Comparison of ENCODE assay signal across 8 mouse cellular contexts in genomic region chr9:118506404-118507231, GRCm38 (mm10). TPM values are rescaled to one million over a fixed set of nuclear protein-coding genes. Genes with fewer than 3 reads are reported as not detected.
A peak's percentile ranks its signal among the peaks of the same experiment; 100 is the strongest.
DNase-seq lines count a peak whose midpoint lies in the region; ATAC-seq and TF ChIP-seq lines count a peak whose summit lies in the region.

No protein-coding gene starts in this region.

- peak overlapping the region; percentile 82 for H3K4me2 ChIP-seq in embryonic facial prominence, embryonic 12.5 days (replicated peaks)
- H3K4me2 ChIP-seq in heart, postnatal 0 days (ENCODE audit: low read depth, low read length), result peak overlapping the region; percentile 93

- ATAC-seq in embryonic facial prominence, embryonic 12.5 days (ENCODE audit: insufficient number of reproducible peaks, insufficient read depth, low FRiP score, low TSS enrichment), result peak; percentile 43; the same call in 1 of the 2 replicates
- ATAC-seq in heart, postnatal 0 days (ENCODE audit: insufficient read depth, low read depth), result peak; percentile 53

- no peak for TF ChIP-seq CTCF in layer of hippocampus, adult 2 months (conservative IDR thresholded peaks at IDR 0.05)
- no peak for TF ChIP-seq CTCF in heart, postnatal 0 days (IDR thresholded peaks at IDR 0.05; ENCODE audit: low read depth)

- H3K9ac ChIP-seq in embryonic facial prominence, embryonic 12.5 days, result peak overlapping the region; percentile 89
- peak overlapping the region; percentile 91 for H3K9ac ChIP-seq in heart, postnatal 0 days (replicated peaks; ENCODE audit: low read depth, low read length)

- H3K27me3 ChIP-seq in embryonic facial prominence, embryonic 12.5 days, result no peaks in the 10 kb centered on the region
- no peaks in the 10 kb centered on the region for H3K27me3 ChIP-seq in heart, postnatal 0 days (ENCODE audit: control insufficient read depth, insufficient read depth, low read length)

- H3K4me3 ChIP-seq in layer of hippocampus, adult 2 months, result peak overlapping the region; percentile 87
- H3K4me3 ChIP-seq in embryonic facial prominence, embryonic 12.5 days, result peak overlapping the region; percentile 96
- H3K4me3 ChIP-seq in heart, postnatal 0 days (ENCODE audit: low read depth, low read length), result peak overlapping the region; percentile 99

- no peak for DNase-seq in layer of hippocampus, adult 2 months (ENCODE audit: low spot score in 2 of 2)
- DNase-seq in layer of hippocampus, adult 18-20 months (ENCODE audit: low spot score in 2 of 2), result no peak
- peak; percentile 70 for DNase-seq in adrenal gland, postnatal 10 days
- peak; percentile 47 for DNase-seq in heart, postnatal 0 days (ENCODE audit: low spot score)
- peak; percentile 60 for DNase-seq in kidney, postnatal 10 days
- DNase-seq in lung, postnatal 4 days, result peak; percentile 33 to 44
- DNase-seq in spleen, postnatal 4 days (ENCODE audit: low spot score in 2 of 2), result peak; percentile 30 to 70

- no peak for TF ChIP-seq EP300 in heart, postnatal 0 days (IDR thresholded peaks at IDR 0.05; ENCODE audit: low read depth)

- no peaks in the 10 kb centered on the region for H3K36me3 ChIP-seq in embryonic facial prominence, embryonic 12.5 days
- H3K36me3 ChIP-seq in heart, postnatal 0 days (replicated peaks; ENCODE audit: control insufficient read depth, insufficient read depth, low read length), result no peaks in the 10 kb centered on the region

- peaks cover 16% of the 10 kb centered on the region for H3K4me1 ChIP-seq in embryonic facial prominence, embryonic 12.5 days
- H3K4me1 ChIP-seq in heart, postnatal 0 days (ENCODE audit: control insufficient read depth, insufficient read depth), result peaks cover 38% of the 10 kb centered on the region

- under 1% methylated on average over 57 of the region's 57 CpGs for WGBS in embryonic facial prominence, embryonic 12.5 days
- WGBS in heart, postnatal 0 days, result under 1% methylated on average over 55 of the region's 57 CpGs

- peak overlapping the region; percentile 95 for H3K27ac ChIP-seq in layer of hippocampus, adult 2 months
- peak overlapping the region; percentile 46 for H3K27ac ChIP-seq in embryonic facial prominence, embryonic 12.5 days
- H3K27ac ChIP-seq in heart, postnatal 0 days (ENCODE audit: low read depth), result peak overlapping the region; percentile 84

- no peaks in the 10 kb centered on the region for H3K9me3 ChIP-seq in embryonic facial prominence, embryonic 12.5 days
- no peaks in the 10 kb centered on the region for H3K9me3 ChIP-seq in heart, postnatal 0 days (replicated peaks; ENCODE audit: control insufficient read depth, low read length)

RNA-seq across cellular contexts. Expression of gene Golga4, which starts 0.6 kb away (rescaled TPM):
- total RNA-seq in layer of hippocampus, adult 2 months (2021), result 10 to 100 TPM; 84.8 to 94.6 TPM
- 10 to 100 TPM; 81.1 to 82.8 TPM for total RNA-seq in layer of hippocampus, adult 18-20 months (2021)
- 10 to 100 TPM; 79.3 to 98.4 TPM for total RNA-seq in adrenal gland, postnatal 10 days (2021)
- polyA plus RNA-seq in embryonic facial prominence, embryonic 12.5 days (2016; fragmentation: Nextera tagmentation; extraction: Ambion mirVana), result 62.3 and 68.6 TPM in 2 replicates
- total RNA-seq in heart, postnatal 0 days (2014; rRNA removed; ENCODE audit: low replicate concordance), result 56.4 and 57.6 TPM in 2 replicates
- polyA plus RNA-seq in heart, postnatal 0 days (2015; fragmentation: Nextera tagmentation; extraction: Ambion mirVana), result 40.9 and 45.3 TPM in 2 replicates

RNA-seq across cellular contexts. Expression of gene Eomes, which starts 28.6 kb away (rescaled TPM):
- under 1 TPM; 0.56 to 0.76 TPM for total RNA-seq in layer of hippocampus, adult 2 months (2021)
- total RNA-seq in layer of hippocampus, adult 18-20 months (2021), result under 1 TPM; 0.15 to 0.27 TPM
- total RNA-seq in adrenal gland, postnatal 10 days (2021), result under 1 TPM; 0.27 to 0.30 TPM
- 0.09 and 0.65 TPM in 2 replicates for polyA plus RNA-seq in embryonic facial prominence, embryonic 12.5 days (2016; fragmentation: Nextera tagmentation; extraction: Ambion mirVana)
- total RNA-seq in heart, postnatal 0 days (2014; rRNA removed; ENCODE audit: low replicate concordance), result not detected in 2 replicates
- polyA plus RNA-seq in heart, postnatal 0 days (2015; fragmentation: Nextera tagmentation; extraction: Ambion mirVana), result not detected in 2 replicates

Comparison
In these comparisons a context has a peak if more than half of its experiments do, and no peak if none do; other contexts are left out.
1. DNase-seq: peak in adrenal gland, postnatal 10 days (single experiment), heart, postnatal 0 days (single experiment), kidney, postnatal 10 days (single experiment), lung, postnatal 4 days (2 of 2) and spleen, postnatal 4 days (2 of 2); none in layer of hippocampus, adult 2 months (0 of 2) and layer of hippocampus, adult 18-20 months (0 of 2).
2. Peak in every context shown above with its lines, with median percentiles within 50 percentile points of each other: H3K27ac ChIP-seq and H3K4me3 ChIP-seq.